Mouse (Mus musculus): ENCODE data around the gene Casq1. TPM values are rescaled to one million over a fixed set of nuclear protein-coding genes. Genes with fewer than 3 reads are reported as not detected.

Gene Casq1
- total RNA-seq (2023): not detected

GRCm38 (mm10) chr1:172219451-172220406, at the start of gene Casq1:
Gene Casq1 (minus strand): TSS chr1:172219868.

GRCm38 (mm10) chr1:172261477-172262078, 41.9 kb upstream of the Casq1 start, which contains the start of gene Igsf8:
Gene Igsf8 (plus strand): TSS chr1:172261641.

GRCm38 (mm10) chr1:172258314-172258713, 38.6 kb upstream of the Casq1 start, which contains the start of gene Atp1a4:
Gene Atp1a4 (minus strand): TSS chr1:172258414.

GRCm38 (mm10) chr1:172206141-172206917, 13.3 kb downstream of the Casq1 start, which contains the start of gene Pea15a:
Gene Pea15a (minus strand): TSS chr1:172206804.

Other genes starting within 250 kb of the Casq1 start
- gene Vangl2, start 191.4 kb downstream of the Casq1 start, total RNA-seq (2023): 10 to 100 TPM in 1 of 2 experiments, 1 to 10 TPM in 1; 7.7 to 10.8 TPM
- not detected for gene Nhlh1, start 162.3 kb downstream of the Casq1 start, total RNA-seq (2023)
- gene Copa, start 137.3 kb downstream of the Casq1 start, total RNA-seq (2023): 100 to 1,000 TPM; 159 to 165 TPM
- gene Ncstn, start 137.1 kb downstream of the Casq1 start, total RNA-seq (2023): 100 to 1,000 TPM; 102 to 113 TPM
- gene Pex19, start 93.1 kb downstream of the Casq1 start, total RNA-seq (2023): 10 to 100 TPM; 55.2 to 59.4 TPM
- gene Dcaf8, start 71.8 kb downstream of the Casq1 start, total RNA-seq (2023): 100 to 1,000 TPM; 118 to 123 TPM
- gene Pea15a, start 13.1 kb downstream of the Casq1 start, total RNA-seq (2023): 10 to 100 TPM; 22.0 to 22.5 TPM
- gene Atp1a4, start 38.5 kb upstream of the Casq1 start, total RNA-seq (2023): not detected
- 10 to 100 TPM; 25.3 to 31.9 TPM for gene Igsf8, start 41.8 kb upstream of the Casq1 start, total RNA-seq (2023)
- gene Atp1a2, start 78.2 kb upstream of the Casq1 start, total RNA-seq (2023): not detected
- not detected for gene Kcnj9, start 109.5 kb upstream of the Casq1 start, total RNA-seq (2023)
- gene Kcnj10, start 121.3 kb upstream of the Casq1 start, total RNA-seq (2023): under 1 TPM; 0.21 to 0.96 TPM
- gene Pigm, start 156.7 kb upstream of the Casq1 start, total RNA-seq (2023): 10 to 100 TPM; 30.8 to 34.7 TPM

All from B cell, adult 67 days (primary cell).